Mouse (Mus musculus) v-Abl transformed pro-B cells (cell line): Measurements from ENCODE around the gene Tnfrsf25.

Experiments used
- in situ Hi-C, 2 experiments: fragments of 400-800 bp; cut with MboI; formaldehyde crosslinking; loops; one replicate each; pipeline ENCODE4 v1.15.1; 2025; ENCODE audit not compliant: unreplicated experiment in 2 of 2

Gene Tnfrsf25

GRCm38 (mm10) chr4:152114080-152114479 is 1.7 kb upstream of the Tnfrsf25 start:
- in situ Hi-C loops: no loop called here

- in situ Hi-C loops: no loop called here
Observed at GRCm38 (mm10) chr4:152117538-152117937, 1.8 kb downstream of the Tnfrsf25 start.

DNA sequence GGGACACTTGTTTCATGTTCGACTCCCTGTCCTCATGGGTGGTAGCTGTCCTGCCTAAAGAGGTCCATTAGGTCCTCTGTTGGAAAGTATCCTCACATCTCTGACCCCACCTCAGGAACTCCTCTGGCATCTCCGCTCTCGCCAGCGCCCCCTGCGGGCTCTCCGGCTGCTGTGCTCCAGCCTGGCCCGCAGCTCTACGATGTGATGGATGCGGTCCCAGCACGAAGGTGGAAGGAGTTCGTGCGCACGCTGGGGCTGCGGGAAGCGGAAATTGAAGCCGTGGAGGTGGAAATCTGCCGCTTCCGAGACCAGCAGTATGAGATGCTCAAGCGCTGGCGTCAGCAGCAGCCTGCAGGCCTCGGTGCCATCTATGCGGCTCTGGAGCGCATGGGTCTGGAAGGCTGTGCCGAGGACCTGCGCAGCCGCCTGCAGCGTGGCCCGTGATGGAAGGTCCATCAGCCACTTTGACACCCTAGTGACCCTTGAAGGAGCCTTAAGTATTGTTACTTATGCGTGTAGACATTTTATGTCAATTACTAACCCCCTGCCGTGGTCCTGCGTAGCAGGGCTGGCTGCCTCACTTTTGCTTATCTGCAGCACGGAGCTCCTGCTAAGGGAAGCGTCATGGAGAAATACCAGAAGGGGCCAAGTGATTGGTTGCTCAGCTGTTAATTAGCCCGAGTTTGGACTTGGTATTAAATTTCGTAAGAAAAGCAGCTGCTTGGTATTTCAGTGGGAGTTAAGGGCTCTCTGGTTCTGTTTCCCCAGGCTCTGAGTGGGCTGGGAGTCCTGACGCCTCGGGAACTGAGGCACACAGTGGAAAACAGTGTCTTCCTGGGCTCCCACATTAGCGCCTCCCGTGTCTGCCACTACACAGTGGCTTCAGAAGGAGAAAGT is 3.9 kb downstream of the Tnfrsf25 start:
- in situ Hi-C loops: no loop called here

DNA sequence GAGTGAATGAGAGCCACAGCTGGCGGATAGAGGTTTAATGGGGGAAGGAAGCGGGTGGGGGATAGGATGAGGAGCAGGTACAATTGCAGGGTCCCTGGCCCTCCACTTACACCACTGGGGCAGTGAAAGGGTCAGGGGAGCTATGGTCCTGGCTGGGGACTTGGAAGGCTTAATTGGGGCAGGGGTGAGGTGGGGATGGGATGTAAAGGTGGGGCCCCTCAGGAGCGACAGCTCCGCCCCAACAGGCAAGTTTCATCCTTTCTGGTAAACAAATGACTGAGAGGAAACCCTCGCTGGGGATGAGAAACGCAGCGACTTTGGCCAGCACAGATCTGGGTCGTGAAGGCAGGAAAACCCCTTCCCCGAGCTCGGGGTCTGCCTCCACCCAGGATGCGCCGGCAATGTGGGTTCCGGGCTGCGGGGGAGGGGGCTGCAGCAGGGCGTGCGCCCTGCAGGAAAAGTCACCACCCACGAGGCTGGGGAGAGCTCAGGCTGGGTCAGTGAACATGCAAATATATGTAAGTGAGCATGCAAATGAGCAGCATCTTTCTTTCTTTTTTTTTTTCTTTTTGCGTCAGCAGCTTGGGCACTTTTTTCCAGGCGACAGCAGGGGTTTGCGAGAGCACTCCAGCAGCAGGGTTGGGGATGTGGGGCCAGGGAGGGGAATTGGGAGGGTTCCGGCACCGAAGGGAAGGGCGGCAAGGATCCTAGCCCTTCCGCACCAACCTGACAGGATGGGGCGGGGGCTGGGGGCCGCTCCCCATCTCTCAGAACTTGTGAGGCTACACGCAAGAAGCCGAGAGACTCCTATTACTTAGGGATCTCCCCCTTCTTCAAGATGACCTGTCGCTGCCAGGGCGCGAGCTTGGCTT is 4.8 kb downstream of the Tnfrsf25 start:
- in situ Hi-C loops: no loop called here

GRCm38 (mm10) chr4:152121183-152121505 is 5.4 kb downstream of the Tnfrsf25 start:
- in situ Hi-C loops: no loop called here

DNA sequence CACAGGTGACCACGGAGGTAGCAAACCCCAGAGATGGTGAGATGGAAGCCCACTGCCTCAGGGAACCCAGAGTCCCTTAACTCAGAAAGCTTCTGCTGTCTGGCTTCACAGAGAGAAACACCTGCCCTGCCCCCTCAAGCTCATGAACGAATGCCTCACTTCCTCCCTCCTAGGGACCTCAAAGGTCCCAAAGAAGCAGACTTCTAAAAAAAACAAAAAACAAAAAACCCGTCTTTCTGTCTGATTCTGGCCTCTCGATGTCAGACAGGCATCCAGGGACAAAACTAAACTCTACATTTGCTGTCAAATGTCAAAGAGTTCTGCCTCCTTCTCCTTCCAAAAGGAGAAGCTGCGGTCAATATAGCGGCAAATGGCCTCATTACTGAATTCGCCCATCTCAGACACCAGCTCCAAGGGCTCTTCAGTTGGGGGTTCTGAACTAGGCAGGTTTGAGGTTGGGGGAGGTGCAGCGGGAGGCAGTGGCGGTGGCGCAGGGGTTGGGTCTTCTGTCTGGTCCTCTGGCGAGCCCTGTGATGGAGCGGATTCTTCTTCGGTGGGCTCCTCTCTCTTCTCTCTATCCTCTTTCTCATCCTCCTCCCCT is 8.7 kb downstream of the Tnfrsf25 start:
- in situ Hi-C loops: no loop called here

- in situ Hi-C loops: no loop called here
Observed at GRCm38 (mm10) chr4:152125161-152126025, 9.7 kb downstream of the Tnfrsf25 start.

DNA sequence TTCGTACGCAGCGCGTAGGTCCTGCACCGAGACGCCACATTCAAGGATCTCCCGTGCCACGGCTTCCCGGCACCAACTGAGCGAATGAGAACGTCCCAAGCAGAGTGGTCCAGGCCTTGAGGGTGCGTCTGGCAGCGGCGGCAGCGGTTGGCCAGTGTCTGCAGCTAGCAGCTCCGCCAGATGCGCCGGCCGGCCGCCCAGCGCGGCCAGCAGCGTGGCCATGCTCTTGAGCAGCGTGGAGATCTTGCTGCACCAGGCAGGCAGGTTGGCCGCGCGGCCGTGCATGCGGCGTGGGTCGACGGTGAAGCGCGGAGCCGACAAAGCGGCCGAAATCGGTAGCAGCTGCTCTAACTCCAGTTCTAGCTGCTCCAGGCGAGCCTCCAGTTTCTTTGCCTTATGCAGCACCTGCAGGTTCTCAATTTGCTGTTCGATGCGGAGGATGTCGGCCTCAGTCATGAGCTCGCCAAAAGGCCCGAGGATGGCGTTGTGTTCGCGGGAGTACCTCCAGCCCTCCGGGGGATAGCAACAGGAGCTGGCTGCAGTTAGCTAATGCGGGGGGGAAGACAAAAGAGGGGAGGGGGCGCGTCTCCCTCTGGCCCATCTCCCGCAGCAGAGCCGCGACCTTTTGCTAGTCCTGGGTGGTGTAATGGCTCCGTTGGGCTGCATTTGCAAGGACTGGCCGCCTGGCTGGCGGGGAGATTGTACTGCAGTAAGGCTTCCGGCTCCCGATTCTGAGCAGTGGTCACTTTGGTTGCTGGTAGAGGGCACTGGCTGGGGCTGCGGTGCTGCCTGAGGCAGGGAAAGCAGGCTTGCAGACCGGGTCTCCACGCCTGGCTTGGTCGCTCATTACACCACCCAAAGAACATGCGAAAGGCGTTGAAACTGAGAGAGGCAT is 10.5 kb downstream of the Tnfrsf25 start:
- in situ Hi-C loops: no loop called here

DNA sequence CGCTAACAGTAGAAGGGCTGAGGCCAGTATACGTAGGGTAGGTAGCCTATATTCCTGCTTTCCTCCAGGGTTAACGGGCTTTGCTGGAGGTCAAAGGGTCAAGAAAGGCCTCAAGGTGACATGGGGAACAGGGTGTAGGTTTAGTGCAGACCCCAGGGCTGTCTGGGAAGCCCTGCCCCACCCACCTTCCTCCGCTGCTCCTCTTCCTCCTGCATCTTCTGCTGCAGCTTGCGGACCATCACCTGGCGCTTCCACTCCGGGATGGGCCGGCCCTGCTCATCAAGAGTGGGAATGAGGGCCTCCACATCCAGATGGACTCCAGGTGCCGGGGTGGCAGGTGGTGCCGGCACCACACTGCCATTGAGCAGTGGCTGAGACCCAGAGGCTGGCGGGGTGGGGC is 12.2 kb downstream of the Tnfrsf25 start:
- in situ Hi-C loops: no loop called here

DNA sequence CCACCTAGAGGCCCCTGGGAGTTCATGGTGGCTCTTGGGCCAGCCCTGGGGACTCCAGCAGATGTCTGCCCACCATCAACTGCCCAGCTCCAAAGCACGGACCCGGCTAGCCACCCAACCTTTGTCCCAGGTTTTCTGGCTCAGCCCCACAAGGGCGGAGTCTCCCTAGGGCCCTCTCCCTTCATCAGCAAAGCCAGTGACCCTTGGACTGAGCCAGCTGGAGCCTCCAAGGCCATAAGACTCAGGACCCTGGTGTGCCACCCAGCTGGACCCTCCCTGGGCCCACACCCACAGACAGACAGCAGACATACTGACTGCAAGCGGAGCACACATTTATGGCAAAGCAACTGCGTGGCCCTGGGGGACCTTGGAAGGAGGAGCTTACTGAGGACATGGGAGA is 13.1 kb downstream of the Tnfrsf25 start:
- in situ Hi-C loops: no loop called here

GRCm38 (mm10) chr4:152129395-152129930 is 13.7 kb downstream of the Tnfrsf25 start:
- in situ Hi-C loops: no loop called here

GRCm38 (mm10) chr4:152130771-152131653 is 15.3 kb downstream of the Tnfrsf25 start:
- in situ Hi-C loops: no loop called here

GRCm38 (mm10) chr4:152131809-152132771 is 16.4 kb downstream of the Tnfrsf25 start:
- in situ Hi-C loops: no loop called here

DNA sequence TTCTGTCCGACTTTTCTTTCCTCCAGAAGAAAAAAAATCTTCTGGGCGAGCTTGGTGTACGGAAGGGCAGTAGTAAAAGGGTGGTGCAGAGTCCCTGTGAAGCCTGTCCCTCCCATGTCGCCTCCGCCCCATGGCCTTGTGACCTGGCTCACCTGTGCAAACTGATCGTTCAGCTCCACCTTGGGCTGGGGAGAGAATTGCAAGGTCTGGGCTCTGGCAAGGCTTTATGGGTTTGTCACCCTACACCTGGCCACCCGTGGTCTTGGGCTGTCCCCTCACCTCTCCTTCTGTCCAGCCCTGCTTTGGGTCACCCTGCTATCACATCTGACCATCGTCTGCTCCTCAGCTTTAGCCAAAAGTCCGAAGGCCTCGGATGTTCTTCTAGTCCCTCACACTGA is 17.0 kb downstream of the Tnfrsf25 start:
- in situ Hi-C loops: no loop called here

DNA sequence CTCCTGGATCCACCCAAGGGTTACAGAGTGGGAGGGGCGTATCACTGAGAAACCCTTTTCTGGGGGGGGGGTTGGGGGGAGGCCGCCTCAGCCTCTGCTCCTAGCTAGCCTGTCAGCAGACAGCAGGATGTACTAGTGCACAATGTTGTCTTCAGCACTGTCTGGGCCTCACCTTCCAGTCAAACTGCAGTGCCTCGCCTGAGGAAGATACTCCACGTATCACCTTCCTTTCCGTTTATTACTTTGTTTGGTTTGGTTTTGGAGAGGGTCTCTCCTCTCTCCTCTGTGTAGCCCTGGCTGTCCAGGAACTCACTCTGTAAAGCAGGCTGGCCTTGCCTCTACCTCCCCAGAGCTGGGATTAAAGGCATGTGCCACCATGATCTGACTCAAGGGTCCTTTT is 17.5 kb downstream of the Tnfrsf25 start:
- in situ Hi-C loops: no loop called here

DNA sequence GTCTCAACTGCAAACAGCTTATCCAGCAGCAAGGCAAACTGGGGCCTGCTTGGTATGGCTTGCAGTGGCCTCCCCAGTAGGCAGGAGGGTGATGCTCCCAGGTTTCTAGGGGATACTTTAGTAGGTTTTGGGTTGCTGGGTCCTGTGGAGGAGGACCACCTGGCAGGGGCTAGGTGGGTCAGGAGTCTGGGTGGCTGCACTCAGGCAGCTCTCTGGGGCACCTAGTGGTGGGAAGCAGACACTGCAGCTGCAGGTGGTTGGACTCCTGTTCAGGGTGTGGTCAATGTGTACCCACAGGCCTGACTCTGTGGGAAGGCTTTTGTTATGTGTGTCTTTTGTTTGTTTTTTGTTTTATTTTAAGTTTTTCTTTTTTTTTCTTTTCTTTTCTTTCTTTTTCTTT is 18.8 kb downstream of the Tnfrsf25 start:
- in situ Hi-C loops: no loop called here

- in situ Hi-C loops: no loop called here
Observed at GRCm38 (mm10) chr4:152135363-152135762, 19.6 kb downstream of the Tnfrsf25 start.
